Mouse (Mus musculus) skeletal muscle tissue, postnatal 0 days (tissue): ENCODE data around the gene Rassf3. TPM values are rescaled to one million over a fixed set of nuclear protein-coding genes. Genes with fewer than 3 reads are reported as not detected.

ENCODE experiments used
- polyA plus RNA-seq: library from polyadenylated mRNA; unstranded; fragments of >200 nt; fragmentation: Nextera tagmentation; extraction: Ambion mirVana; gene quantifications from 2 replicates; pipeline ENCODE4 v1.2.1, GENCODE M21; 2015

Gene Rassf3
- polyA plus RNA-seq: 27.7 and 29.5 TPM in 2 replicates

GRCm38 (mm10) chr10:121476190-121476967 is at the start of gene Rassf3:
Gene Rassf3 (minus strand): TSS chr10:121476347.

DNA sequence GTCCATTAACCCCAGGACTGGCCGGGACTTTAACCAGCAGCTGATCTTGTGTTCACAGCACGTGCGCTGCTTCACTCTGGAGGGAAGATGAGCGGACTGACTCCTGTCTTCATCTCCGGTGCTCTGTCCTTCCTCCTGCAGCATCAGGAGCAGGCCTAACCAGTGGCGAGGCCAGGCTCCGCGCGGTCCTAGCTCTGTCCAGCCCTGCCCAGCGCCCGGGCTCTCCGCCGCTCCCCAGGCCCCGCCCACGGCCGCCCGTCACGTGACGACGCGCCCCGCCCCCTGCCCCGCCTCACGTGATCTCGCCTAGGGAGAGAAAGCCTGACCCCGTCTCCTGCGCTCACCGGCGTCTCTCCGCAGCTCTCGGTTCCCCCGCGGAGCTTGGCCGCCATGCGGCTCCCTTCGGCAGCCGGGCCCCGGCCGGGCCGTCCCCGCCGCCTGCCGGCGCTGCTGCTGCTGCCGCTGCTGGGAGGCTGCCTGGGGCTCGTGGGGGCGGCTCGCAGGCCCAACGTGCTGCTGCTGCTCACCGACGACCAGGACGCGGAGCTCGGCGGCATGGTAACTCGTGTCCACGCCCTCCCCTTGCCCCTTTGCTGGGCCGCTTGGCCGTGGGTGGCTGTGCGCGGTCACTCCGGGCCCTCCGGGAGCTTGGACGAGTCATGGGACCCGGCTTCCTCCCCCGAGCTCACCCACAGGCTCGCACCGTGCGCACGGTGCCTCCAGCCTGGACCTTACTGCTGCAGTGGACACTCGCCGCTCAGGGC is 111.2 kb downstream of the Rassf3 start, which contains the start of gene Gns:
Gns (plus strand) TSS at position 290 of the 764 bp plus-strand sequence.

Other genes starting within 250 kb of the Rassf3 start
- 0.12 and 0.22 TPM in 2 replicates for gene Tbc1d30, start 125.1 kb downstream of the Rassf3 start, polyA plus RNA-seq
- gene Gns, start 111.3 kb downstream of the Rassf3 start, polyA plus RNA-seq: 29.3 and 29.7 TPM in 2 replicates
- 14.1 and 15.1 TPM in 2 replicates for gene Tbk1, start 110.4 kb upstream of the Rassf3 start, polyA plus RNA-seq
- gene Xpot, start 150.0 kb upstream of the Rassf3 start, polyA plus RNA-seq: 19.1 and 21.8 TPM in 2 replicates
- 0.10 TPM in 1 of 2 replicates, not detected in the other for gene D930020B18Rik, start 165.2 kb upstream of the Rassf3 start, polyA plus RNA-seq